Mouse (Mus musculus): ENCODE data around the gene Kdsr.
"Not testable (repeated sequence)": the region's sequence is repeated elsewhere in the genome, so short reads cannot be mapped to it uniquely, and the experiment has no call there.

The Kdsr gene

GRCm38 (mm10) chr1:106739810-106740209 is 19.7 kb downstream of the Kdsr start:
- no peak for DNase-seq (ENCODE audit: low read depth, low spot score)

GRCm38 (mm10) chr1:106738092-106738491 is 21.4 kb downstream of the Kdsr start:
- peak; percentile 84 for DNase-seq (ENCODE audit: low read depth, low spot score)

- DNase-seq (ENCODE audit: low read depth, low spot score), result no peak
These were observed 23.3 kb downstream of the Kdsr start for GRCm38 (mm10) chr1:106736211-106736610.

GRCm38 (mm10) chr1:106735586-106735985 is 23.9 kb downstream of the Kdsr start:
- DNase-seq (ENCODE audit: low read depth, low spot score), result peak; percentile 79

GRCm38 (mm10) chr1:106722061-106722460 is 37.5 kb downstream of the Kdsr start:
- no peak for DNase-seq (ENCODE audit: low read depth, low spot score)

GRCm38 (mm10) chr1:106717736-106718135 is 41.8 kb downstream of the Kdsr start:
- DNase-seq (ENCODE audit: low read depth, low spot score), result not testable (repeated sequence)

GRCm38 (mm10) chr1:106717071-106717601 is 42.4 kb downstream of the Kdsr start:
- DNase-seq (ENCODE audit: low read depth, low spot score), result peak; percentile 83

GRCm38 (mm10) chr1:106716141-106716540 is 43.4 kb downstream of the Kdsr start:
- no peak for DNase-seq (ENCODE audit: low read depth, low spot score)

- no peak for DNase-seq (ENCODE audit: low read depth, low spot score)
These were observed 44.1 kb downstream of the Kdsr start for GRCm38 (mm10) chr1:106715111-106716083.

- no peak for DNase-seq (ENCODE audit: low read depth, low spot score)
These were observed 45.0 kb downstream of the Kdsr start for GRCm38 (mm10) chr1:106714530-106714981.

- peak; percentile 89 for DNase-seq (ENCODE audit: low read depth, low spot score)
These were observed 45.7 kb downstream of the Kdsr start, which contains the start of gene Bcl2 for GRCm38 (mm10) chr1:106713621-106714529. Gene Bcl2 (minus strand): TSS chr1:106714274.

- peak; percentile 88 for DNase-seq (ENCODE audit: low read depth, low spot score)
These were observed 47.2 kb downstream of the Kdsr start for GRCm38 (mm10) chr1:106712330-106712729.

GRCm38 (mm10) chr1:106711356-106712125 is 48.0 kb downstream of the Kdsr start:
- DNase-seq (ENCODE audit: low read depth, low spot score), result peak; percentile 41

- no peak for DNase-seq (ENCODE audit: low read depth, low spot score)
These were observed 49.3 kb downstream of the Kdsr start for GRCm38 (mm10) chr1:106710202-106710601.

- DNase-seq (ENCODE audit: low read depth, low spot score), result no peak
These were observed 52.3 kb downstream of the Kdsr start for GRCm38 (mm10) chr1:106707036-106707880.

- no peak for DNase-seq (ENCODE audit: low read depth, low spot score)
These were observed 56.3 kb downstream of the Kdsr start for GRCm38 (mm10) chr1:106703183-106703582.

- no peak for DNase-seq (ENCODE audit: low read depth, low spot score)
These were observed 56.9 kb downstream of the Kdsr start for GRCm38 (mm10) chr1:106702471-106703175.

- DNase-seq (ENCODE audit: low read depth, low spot score), result no peak
These were observed 58.9 kb downstream of the Kdsr start for GRCm38 (mm10) chr1:106700520-106701114.

GRCm38 (mm10) chr1:106696472-106696871 is 63.1 kb downstream of the Kdsr start:
- no peak for DNase-seq (ENCODE audit: low read depth, low spot score)

Data from CD4-positive, CD25-positive, alpha-beta regulatory T cell, adult 2 months (primary cell).